Mouse (Mus musculus) retina, postnatal 7 days (tissue): ENCODE measurements at regions not wholly inside any gene's neighbourhood (a gene's known extent, or its start where the extent isn't known, plus 50 kb on each side); places are given as distances from the start of the nearest gene placed in this dataset.

Experiments
- DNase-seq: peaks from one replicate; pipeline ENCODE4 v3.0.0-alpha.2; 2012; ENCODE audit warnings: low read depth, low spot score

- DNase-seq = no peak
These were observed 173.5 kb downstream of the 1500009L16Rik start for GRCm38 (mm10) chr10:83896160-83896559.

- no peak for DNase-seq
These were observed 174.9 kb downstream of the 1500009L16Rik start for GRCm38 (mm10) chr10:83897558-83897957.

DNA sequence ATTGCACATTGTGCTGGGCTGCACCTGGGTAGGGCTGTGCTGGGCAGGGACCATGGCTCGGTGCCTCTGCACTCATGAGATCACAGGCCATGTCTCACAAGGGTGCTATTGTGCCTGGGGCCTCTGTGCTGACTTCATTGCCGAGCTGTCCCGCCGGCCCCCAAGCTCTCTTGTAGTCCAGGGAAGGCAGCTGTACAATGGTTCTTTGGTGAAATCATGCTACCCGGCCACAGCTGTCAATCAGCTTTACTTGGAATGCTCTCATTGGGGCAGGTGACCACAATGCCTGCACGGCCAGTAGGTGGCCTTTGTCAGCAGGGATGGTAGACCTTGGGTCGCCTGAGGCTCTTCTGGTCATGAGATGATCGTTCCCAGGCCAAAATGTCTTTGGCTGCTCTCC lies 184.1 kb downstream of the 1500009L16Rik start:
- DNase-seq = no peak

DNA sequence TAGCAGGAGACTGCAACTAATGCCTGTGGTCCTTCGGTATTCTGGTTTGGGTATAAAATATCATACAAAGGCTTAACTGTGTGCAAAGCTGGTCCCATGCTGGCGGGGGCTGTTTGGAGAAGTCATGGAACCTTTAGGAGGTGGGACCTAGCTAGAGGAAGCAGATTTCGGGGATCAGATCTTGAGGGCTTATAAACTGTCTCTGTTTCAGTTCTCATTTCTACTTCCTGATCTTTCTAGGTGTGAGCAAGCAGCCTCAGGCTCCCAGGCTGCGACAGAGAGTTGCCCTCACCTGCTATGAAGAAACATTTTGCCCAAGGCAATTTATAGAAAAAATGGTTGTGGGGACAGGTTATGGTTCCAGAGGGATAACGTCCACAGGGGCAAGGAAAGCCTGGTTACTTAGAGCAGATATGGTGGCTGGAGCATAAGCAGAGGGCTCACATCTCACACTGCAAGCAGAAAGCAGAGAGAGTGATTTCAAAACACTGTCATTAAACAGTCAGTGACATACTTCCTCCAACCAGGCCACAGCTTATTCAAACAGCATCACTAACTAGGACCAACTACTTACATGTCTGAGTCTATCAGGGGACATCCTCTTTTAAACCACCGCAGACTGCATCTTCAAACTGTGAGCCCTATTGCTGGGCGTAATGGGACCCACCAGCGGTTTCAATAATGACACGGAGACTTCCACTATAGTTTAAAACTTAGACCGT lies 188.1 kb downstream of the 1500009L16Rik start:
- DNase-seq = no peak

GRCm38 (mm10) chr10:83914401-83915132 lies 191.9 kb downstream of the 1500009L16Rik start:
- DNase-seq = no peak

GRCm38 (mm10) chr10:83915133-83915730 lies 192.6 kb downstream of the 1500009L16Rik start:
- no peak for DNase-seq

GRCm38 (mm10) chr10:83926990-83927389 lies 204.3 kb downstream of the 1500009L16Rik start:
- no peak for DNase-seq

DNA sequence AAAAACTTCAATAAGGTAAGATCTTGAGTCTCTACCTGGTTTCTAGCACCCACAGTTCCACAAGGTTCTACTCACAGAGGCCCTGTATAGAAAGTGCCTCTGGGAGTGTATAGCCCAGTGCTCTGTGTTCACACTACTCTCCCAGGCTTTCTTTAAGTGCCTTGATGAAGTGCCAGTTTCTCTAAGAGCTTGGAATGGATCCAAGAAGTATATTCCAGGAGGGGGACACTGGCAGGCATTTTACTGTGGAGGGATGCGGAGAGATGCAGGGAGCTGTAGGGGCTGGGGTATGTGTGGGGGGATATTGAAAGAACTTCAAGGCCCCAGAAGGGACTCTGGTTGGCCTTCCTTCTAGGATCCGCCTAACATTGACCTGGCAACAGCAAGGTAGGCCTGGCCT lies 204.9 kb downstream of the 1500009L16Rik start:
- DNase-seq = no peak

- DNase-seq = no peak
These were observed 209.1 kb downstream of the 1500009L16Rik start for GRCm38 (mm10) chr10:83931758-83932157.

GRCm38 (mm10) chr10:83933201-83933600 lies 210.5 kb downstream of the 1500009L16Rik start:
- DNase-seq = no peak

GRCm38 (mm10) chr10:83934498-83934897 lies 211.8 kb downstream of the 1500009L16Rik start:
- no peak for DNase-seq

DNA sequence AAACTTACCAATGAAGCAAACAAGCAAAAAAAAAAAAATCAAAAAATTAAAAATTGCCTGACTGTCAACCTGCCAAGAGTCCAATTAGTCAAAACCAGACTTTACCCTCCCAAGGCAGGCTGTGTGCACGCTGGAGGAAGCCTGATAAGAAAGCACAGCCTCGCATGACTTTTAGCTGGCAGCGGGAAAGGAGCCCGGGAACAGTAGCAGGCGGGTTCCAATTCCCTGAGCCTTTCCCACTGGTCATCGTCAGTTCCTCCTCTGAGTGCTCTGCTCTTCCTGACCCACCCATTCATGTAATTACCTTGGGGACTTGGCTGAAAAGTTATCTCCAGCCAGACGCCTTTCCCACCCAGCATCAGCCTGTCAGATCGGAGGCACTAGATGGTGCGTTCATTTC lies 214.5 kb downstream of the 1500009L16Rik start:
- no peak for DNase-seq

DNA sequence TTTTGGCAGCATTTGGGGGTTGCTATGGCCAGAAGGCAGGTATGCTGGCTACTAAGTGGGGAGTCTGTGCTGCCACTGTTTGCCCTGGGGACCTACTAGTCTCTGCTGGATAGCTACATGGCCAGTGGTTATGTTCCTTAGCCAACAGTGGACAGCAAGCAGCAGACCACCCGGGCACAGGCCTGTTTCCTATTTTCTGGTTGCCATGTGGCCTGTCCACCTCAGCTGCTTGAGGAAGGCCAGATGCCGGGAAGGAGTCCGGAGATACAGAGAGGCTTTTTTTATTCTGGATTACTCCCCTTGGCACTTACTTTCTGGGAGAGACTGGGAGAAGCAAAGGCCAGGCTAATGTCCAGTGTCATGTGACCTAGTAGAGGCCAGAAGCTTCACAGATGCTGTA lies 219.4 kb downstream of the 1500009L16Rik start:
- DNase-seq = no peak

DNA sequence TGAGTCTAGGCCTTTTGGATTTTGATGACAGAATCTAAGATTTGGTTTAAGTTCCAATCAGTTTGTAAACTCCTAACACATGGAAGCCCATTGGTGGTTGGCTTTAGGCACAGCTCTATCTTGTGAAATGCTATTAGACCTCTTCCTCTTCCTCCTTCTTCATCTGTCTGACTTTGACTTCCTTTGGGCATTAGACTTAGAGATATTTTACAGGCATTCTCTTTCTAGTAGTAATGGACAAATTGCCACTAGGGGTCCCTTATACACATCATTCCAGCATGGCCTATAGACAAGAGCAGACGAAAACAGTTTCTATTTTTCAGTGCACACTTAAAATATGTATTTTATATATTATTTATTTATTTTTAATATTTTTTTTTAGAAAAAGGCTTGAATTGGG lies 221.5 kb downstream of the 1500009L16Rik start:
- DNase-seq = no peak

DNA sequence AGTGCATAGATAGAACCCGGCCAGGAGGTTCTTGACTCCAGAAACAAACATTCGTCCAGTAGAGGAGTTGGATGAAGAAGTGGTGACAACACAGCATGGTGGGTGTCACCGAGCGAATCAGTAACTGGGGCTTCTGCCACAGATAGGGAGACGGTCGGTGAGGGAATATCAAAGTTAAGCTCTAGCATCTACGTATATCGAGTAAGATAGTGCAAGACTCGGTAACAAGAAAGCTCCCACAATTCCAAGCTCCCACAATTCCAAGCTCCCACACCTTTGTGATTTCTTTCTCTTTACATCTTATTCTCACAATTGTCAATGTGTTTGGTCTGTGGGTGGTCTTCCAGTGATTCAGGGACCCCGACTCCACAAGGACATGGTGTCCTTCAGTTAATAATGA lies 222.2 kb downstream of the 1500009L16Rik start:
- DNase-seq = no peak

GRCm38 (mm10) chr10:83945503-83945902 lies 222.8 kb downstream of the 1500009L16Rik start:
- DNase-seq = no peak

- no peak for DNase-seq
These were observed 223.8 kb downstream of the 1500009L16Rik start for GRCm38 (mm10) chr10:83946186-83947176.

DNA sequence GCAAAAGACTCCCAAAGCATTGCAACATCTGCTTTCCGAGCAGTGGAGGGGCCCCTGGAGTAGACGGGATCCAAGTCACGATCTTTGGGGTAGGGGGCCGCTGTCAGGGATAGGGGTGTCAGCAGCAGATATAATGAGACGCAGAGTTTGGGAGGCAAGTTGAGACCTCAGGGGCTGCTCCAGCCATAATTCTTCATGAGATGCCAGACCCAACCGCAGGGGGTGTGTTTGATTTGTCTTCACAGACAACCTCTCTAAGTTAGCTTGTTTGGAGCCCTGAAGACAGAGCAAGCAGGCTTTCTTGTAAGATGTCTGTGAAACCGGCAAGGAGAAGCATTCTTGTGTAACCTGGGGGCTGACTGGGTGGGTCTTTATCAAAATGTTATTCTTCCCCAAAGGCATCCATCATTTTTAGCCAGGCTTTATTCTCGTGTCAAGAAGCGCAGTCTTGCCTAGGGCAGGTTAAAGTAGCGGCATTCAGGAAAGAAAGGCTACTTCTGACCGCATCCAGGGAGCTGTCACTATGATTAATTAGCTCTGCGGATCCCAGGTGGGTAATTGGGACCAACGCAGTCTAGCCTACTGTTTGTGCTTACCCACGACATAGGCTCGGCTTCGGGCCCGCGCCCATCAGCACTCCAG lies 234.6 kb downstream of the 1500009L16Rik start:
- DNase-seq = no peak

- DNase-seq = no peak
These were observed 235.7 kb downstream of the 1500009L16Rik start for GRCm38 (mm10) chr10:83958397-83958796.

DNA sequence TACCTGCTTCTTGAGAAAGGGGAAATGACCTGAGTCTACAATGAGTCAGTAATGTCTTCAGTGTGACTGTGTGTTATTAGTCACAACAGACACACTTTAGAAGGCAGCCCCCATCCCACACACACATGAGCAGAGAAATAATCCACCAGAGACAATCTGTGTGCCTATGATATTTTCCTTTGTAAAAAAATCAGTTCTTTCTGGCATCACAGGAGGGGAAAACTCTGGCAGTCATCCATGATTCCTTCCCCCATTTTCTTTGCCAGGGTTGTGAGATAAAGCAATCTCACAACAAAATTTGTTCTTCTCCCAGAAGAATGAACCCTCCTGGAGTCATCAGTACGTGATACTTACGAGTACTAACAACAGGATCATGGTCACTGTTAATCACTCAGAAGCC lies 236.2 kb downstream of the 1500009L16Rik start:
- DNase-seq = no peak

DNA sequence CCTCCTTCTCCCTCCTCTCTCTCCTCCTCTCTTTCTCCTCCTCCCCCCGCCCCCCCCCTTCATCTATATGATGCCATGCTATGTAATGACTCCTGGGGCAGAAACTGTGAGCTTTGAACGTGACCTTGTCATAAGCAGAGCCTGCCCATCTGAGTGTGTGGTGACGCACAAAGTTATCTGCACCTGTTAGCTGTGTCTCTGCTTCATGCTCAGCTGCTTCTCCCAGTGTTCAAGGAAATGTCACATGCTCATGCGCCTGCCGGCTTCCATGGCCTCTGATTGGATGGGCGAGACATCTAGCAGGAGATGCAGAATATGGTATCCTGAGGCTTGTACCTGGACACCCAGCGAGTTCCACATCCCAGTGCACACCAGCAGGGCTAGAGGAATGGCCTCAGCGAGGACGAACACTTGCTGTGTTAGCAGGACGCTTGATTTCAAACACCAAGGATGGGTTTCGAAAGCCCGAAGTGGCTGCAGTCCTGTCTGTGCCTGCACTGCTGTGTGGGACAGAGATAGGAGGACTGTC lies 240.6 kb downstream of the 1500009L16Rik start:
- DNase-seq = no peak
